ENCODE assay signal across 8 mouse cellular contexts in genomic region chr2:158687804-158688241, GRCm38 (mm10). TPM values are rescaled to one million over a fixed set of nuclear protein-coding genes. Genes with fewer than 3 reads are reported as not detected.
DNase-seq lines count a peak whose midpoint lies in the region; ATAC-seq lines count a peak whose summit lies in the region.

No protein-coding gene starts in this region.

- no peaks in the 10 kb centered on the region for H3K36me3 ChIP-seq in heart, embryonic 14.5 days (ENCODE audit: control insufficient read depth, insufficient read depth, low read length)

- no peaks in the 10 kb centered on the region for H3K9me3 ChIP-seq in heart, embryonic 14.5 days (ENCODE audit: control insufficient read depth, low read length)

- H3K9ac ChIP-seq in heart, embryonic 14.5 days (ENCODE audit: low read length) = no peak overlapping the region

- H3K4me1 ChIP-seq in heart, embryonic 14.5 days (ENCODE audit: control insufficient read depth in 2 of 2, insufficient read depth in 2 of 2, low read length in 2 of 2) = peaks cover 12 to 14% of the 10 kb centered on the region in 2 experiments

- peak; percentile 48 for DNase-seq in CD4-positive, CD25-positive, alpha-beta regulatory T cell, adult 2 months (ENCODE audit: low read depth, low spot score)
- DNase-seq in spleen, adult 12 weeks (ENCODE audit: low spot score) = peak; percentile 26
- DNase-seq in spleen, postnatal 14 days (ENCODE audit: low spot score in 2 of 2) = no peak
- DNase-seq in kidney, postnatal 14 days = peak; percentile 85
- peak; percentile 76 to 86 for DNase-seq in lung, postnatal 4 days
- DNase-seq in thymus, postnatal 36 days = peak; percentile 78 to 84

- ATAC-seq in CD4-positive, CD25-positive, alpha-beta regulatory T cell, adult 4 months = no peak
- no peak for ATAC-seq in heart, embryonic 14.5 days (ENCODE audit: insufficient number of reproducible peaks, insufficient read depth, low FRiP score, low read depth)

- 0 out of 4 replicates have a peak overlapping the region, but pooled peaks of 1 of the 2 experiments have one; percentile 8 for H3K4me3 ChIP-seq in heart, embryonic 14.5 days (ENCODE audit: control insufficient read depth in 1 of 2, insufficient read depth in 1 of 2, low read depth in 1 of 2, low read length in 2 of 2)

- peak overlapping the region; percentile 48 to 57 for H3K27ac ChIP-seq in heart, embryonic 14.5 days (replicated peaks in 1 of 2; ENCODE audit: control insufficient read depth in 1 of 2, insufficient read depth in 1 of 2, low read depth in 2 of 2, low read length in 2 of 2)

- H3K27me3 ChIP-seq in heart, embryonic 14.5 days (ENCODE audit: control insufficient read depth, insufficient read depth, low read length) = no peaks in the 10 kb centered on the region

- 35% methylated on average over 24 of the region's 25 CpGs for WGBS in heart, embryonic 14.5 days

- peak overlapping the region; percentile 29; the same call in 1 of the 2 replicates for H3K4me2 ChIP-seq in heart, embryonic 14.5 days (ENCODE audit: low read length)

RNA-seq across cellular contexts. Expression of gene Ppp1r16b, which starts 22.6 kb away (rescaled TPM):
- polyA plus RNA-seq in CD4-positive, CD25-positive, alpha-beta regulatory T cell, adult 4 months (2017; shearing (Covaris generic)) = 100 to 1,000 TPM; 121 to 150 TPM
- polyA plus RNA-seq in heart, embryonic 14.5 days (2014; fragmentation: Nextera tagmentation; extraction: Ambion mirVana) = 4.7 and 6.0 TPM in 2 replicates

Comparison
In these comparisons a context has a peak if more than half of its experiments do, and no peak if none do; other contexts are left out.
1. DNase-seq: peak in CD4-positive, CD25-positive, alpha-beta regulatory T cell, adult 2 months (single experiment), spleen, adult 12 weeks (single experiment), kidney, postnatal 14 days (single experiment), lung, postnatal 4 days (2 of 2) and thymus, postnatal 36 days (2 of 2); none in spleen, postnatal 14 days (0 of 2).
2. RNA of gene Ppp1r16b, which starts 22.6 kb away (polyA plus RNA-seq): 121 to 150 TPM in CD4-positive, CD25-positive, alpha-beta regulatory T cell, adult 4 months; 4.7 to 6.0 TPM in heart, embryonic 14.5 days; every median in the first group is over 10 times any median in the second.